Mouse (Mus musculus) mouse trophoblast stem cell (cell line): ENCODE results near the gene Olfr748.
"Not testable (repeated sequence)": the region's sequence is repeated elsewhere in the genome, so short reads cannot be mapped to it uniquely, and the experiment has no call there.

ENCODE experiments used
- in situ Hi-C, 2 experiments: fragments of 300-500 bp; cut with MseI, MboI; formaldehyde crosslinking; loops; 2 replicates in 1 of 2; 3 replicates in 1 of 2; pipeline ENCODE4 v1.15.1; 2025

The Olfr748 gene

GRCm38 (mm10) chr14:50707073-50707472, at the start of gene Olfr748:
Gene Olfr748 (plus strand): TSS chr14:50707373.
- in situ Hi-C loops = no loop called here

- in situ Hi-C loops = no loop called here
Observed at GRCm38 (mm10) chr14:50693106-50693505, 14.1 kb upstream of the Olfr748 start, which contains the start of gene Olfr747. Gene Olfr747 (minus strand): TSS chr14:50693206.

DNA sequence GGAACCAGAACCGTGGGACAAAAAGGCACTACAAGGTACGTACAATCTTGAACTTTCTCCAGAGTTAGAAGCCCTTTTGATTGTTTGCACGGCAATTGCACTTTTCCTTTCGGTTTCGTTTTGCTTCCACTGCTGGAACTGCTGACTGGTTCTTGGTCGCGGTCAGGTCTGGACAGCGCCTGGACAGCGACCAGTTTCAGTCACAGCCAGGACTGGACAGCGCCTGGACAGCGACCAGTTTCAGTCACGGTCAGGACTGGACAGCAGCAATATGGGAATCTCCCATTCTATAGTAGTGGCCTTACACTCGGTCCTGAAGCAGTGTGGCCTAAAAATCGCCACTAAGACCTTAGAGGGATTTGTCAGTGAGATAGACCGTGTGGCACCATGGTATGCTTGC, 12.7 kb downstream of the Olfr748 start:
- in situ Hi-C loops = not testable (repeated sequence)

DNA sequence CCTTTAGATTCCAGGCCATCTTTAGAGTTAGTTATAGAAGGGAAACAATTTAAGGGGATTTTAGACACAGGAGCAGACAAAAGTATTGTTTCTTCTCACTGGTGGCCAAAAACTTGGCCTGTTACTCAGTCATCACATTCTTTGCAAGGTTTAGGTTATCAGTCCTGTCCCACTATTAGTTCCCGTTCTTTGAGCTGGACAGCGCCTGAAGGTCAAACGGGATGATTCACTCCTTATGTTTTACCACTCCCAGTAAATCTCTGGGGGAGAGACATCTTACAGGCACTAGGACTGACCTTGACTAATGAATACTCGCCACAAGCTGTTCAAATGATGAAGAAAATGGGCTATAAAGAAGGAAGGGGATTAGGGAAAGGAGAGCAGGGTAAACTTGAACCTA, 15.2 kb downstream of the Olfr748 start:
- in situ Hi-C loops = not testable (repeated sequence)

DNA sequence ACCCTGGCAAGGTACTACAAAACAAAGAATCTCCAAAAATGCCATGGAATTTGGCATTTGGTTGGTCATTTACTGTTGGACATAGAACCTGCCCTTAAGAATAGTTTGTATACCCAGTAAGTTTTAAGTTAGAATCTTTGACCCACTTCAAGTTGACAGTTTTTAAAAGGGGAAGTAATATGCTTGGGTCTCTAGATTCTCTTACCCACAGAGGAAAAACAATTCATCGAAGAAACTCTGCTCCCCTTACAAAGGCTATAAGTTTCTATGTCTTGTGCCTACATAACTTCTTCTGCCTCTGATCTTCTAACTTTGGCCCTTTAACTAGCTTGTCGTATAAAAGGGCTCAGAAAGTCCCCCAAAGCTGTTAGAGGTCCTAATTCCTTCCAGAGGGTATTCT, 33.2 kb downstream of the Olfr748 start:
- in situ Hi-C loops = loop anchor here in 1 of 2 experiments (25.0 kb wide), 1 partner anchor 878 kb away; no protein-coding TSS in a partner anchor

- in situ Hi-C loops = loop anchor here in 1 of 2 experiments (25.0 kb wide), 1 partner anchor 879 kb away; no protein-coding TSS in a partner anchor
Observed at GRCm38 (mm10) chr14:50741584-50741983, 34.4 kb downstream of the Olfr748 start.

DNA sequence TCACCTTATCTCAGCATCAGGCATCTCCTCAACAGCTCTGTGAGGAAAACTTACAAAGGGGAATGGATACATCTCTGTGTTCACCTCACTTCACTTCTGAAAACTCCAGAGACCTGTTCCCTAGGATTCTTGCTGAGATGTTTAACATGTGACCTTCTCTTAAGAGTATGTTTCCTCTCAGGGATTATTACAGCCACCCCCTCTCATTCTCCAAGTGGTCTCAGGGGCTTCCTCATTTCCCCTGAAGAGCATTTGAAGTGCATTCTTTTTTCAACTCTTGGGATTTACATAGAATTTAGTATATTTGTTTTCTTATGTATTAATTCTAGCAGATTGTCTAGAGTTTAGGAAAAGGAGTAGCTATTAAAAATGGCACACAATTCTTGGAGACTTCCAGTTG, 37.8 kb downstream of the Olfr748 start, which contains the start of gene Olfr749:
Gene Olfr749 (minus strand): TSS at position 101 of the 400 bp plus-strand sequence.
- in situ Hi-C loops = loop anchor here in 1 of 2 experiments (25.0 kb wide), 1 partner anchor 883 kb away; no protein-coding TSS in a partner anchor

- in situ Hi-C loops = loop anchor here in 1 of 2 experiments (25.0 kb wide), 1 partner anchor 396 kb away; the partner anchor contains the start of gene Tlr11
Observed at GRCm38 (mm10) chr14:50758416-50759085, 51.4 kb downstream of the Olfr748 start.
